Mouse (Mus musculus): Measurements from ENCODE around the gene Phactr2. TPM values are rescaled to one million over a fixed set of nuclear protein-coding genes. Genes with fewer than 3 reads are reported as not detected.

Phactr2 gene
- total and polyA plus RNA-seq, 3 experiments: 0.08 to 0.49 (median 0.31) TPM

DNA sequence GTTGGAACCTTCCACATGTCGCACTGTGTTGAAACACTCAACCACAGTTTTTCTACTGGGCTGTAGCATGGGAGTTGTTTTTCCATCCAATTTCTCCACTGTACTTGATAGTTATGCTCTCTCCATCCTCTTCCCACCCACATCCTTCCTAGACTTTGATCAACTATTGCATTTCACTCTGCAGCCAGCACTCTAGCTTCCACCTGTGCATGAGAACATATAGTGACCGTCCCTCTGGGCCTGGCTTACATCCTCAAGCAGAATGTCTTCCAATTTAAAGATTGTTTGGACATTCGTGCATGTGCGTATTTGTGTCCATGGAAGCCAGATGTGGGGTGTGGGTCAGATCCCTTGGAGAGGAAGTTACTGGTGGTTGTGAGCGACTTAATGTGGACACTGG lies 114.4 kb downstream of the Phactr2 start:
- Histone ChIP-seq H3K4me3 (replicated peaks in 1 of 3; ENCODE audit: low read depth in 2 of 3, low read length in 2 of 3, poor library complexity in 1 of 3) (no peak overlapping the region), H3K4me1 (ENCODE audit: control insufficient read depth in 1 of 2, insufficient read depth in 2 of 2) (no peaks in the 10 kb centered on the region; a peak in 1 of 4 replicates), H3K4me2 (ENCODE audit: insufficient read depth, low read depth, poor library complexity, severe bottlenecking) (no peak overlapping the region), H3K27ac (ENCODE audit: insufficient read depth, low read depth) (no peak overlapping the region), H3K79me2 (replicated peaks; ENCODE audit: control insufficient read depth, extremely low read depth, insufficient read depth, poor library complexity, severe bottlenecking) (no peaks in the 10 kb centered on the region), H3K9me3 (replicated peaks; ENCODE audit: low read length) (no peaks in the 10 kb centered on the region), H3K36me3 (replicated peaks in 1 of 2; ENCODE audit: control insufficient read depth in 1 of 2, insufficient read depth in 1 of 2, low read length in 1 of 2) (no peaks in the 10 kb centered on the region), H3K9ac (ENCODE audit: insufficient read depth, low read depth) (no peak overlapping the region), H3K27me3 (replicated peaks) (no peaks in the 10 kb centered on the region)
- dilution Hi-C loops (cut with MboI; ENCODE audit: extremely low pct_ligation_motif_present, extremely low pct_unique_long_range_greater_than_20kb, low sequenced_read_pairs): no loop called here
- DNase-seq (ENCODE audit: extremely low read depth): no peak
- TF ChIP-seq BHLHE40 (IDR thresholded peaks at IDR 0.05; ENCODE audit: low read depth, low read length) (no peak), MYC (IDR thresholded peaks at IDR 0.05; ENCODE audit: low read depth, low read length) (no peak), KAT2A (IDR thresholded peaks at IDR 0.05; ENCODE audit: insufficient replicate concordance, low read length) (no peak), HCFC1 (IDR thresholded peaks at IDR 0.05; ENCODE audit: low read depth, low read length) (no peak), ZKSCAN1 (IDR thresholded peaks at IDR 0.05; ENCODE audit: borderline replicate concordance, low read depth, low read length) (no peak), IRF4 (IDR thresholded peaks at IDR 0.05; ENCODE audit: low read depth, low read length) (no peak), CHD2 (IDR thresholded peaks at IDR 0.05; ENCODE audit: low read length) (no peak), USF1 (IDR thresholded peaks at IDR 0.05; ENCODE audit: low read depth, low read length) (no peak), MAFK (IDR thresholded peaks at IDR 0.05; ENCODE audit: insufficient replicate concordance, low read length) (no peak), POLR2A (IDR thresholded peaks at IDR 0.05; ENCODE audit: low read depth, low read length) (no peak), SIN3A (IDR thresholded peaks at IDR 0.05; ENCODE audit: low read length) (no peak), CHD1 (IDR thresholded peaks at IDR 0.05; ENCODE audit: low read depth, low read length) (no peak), ELF1 (IDR thresholded peaks at IDR 0.05; ENCODE audit: low read depth, low read length) (no peak), RCOR1 (conservative IDR thresholded peaks at IDR 0.05; ENCODE audit: low read depth, low read length) (no peak), MAX (IDR thresholded peaks at IDR 0.05; ENCODE audit: low read length) (no peak), PAX5 (IDR thresholded peaks at IDR 0.05; ENCODE audit: low read length) (no peak), CTCF (conservative IDR thresholded peaks at IDR 0.05 in 1 of 2, IDR thresholded peaks at IDR 0.05 in 1 of 2; ENCODE audit: low read depth in 2 of 2, low read length in 2 of 2) (no peak), JUN (IDR thresholded peaks at IDR 0.05; ENCODE audit: insufficient read depth, low read depth, low read length) (no peak)
- in situ Hi-C loops (cut with MboI; ENCODE audit: low pct_ligation_motif_present, low pct_unique_long_range_greater_than_20kb, low sequenced_read_pairs): no loop called here

DNA sequence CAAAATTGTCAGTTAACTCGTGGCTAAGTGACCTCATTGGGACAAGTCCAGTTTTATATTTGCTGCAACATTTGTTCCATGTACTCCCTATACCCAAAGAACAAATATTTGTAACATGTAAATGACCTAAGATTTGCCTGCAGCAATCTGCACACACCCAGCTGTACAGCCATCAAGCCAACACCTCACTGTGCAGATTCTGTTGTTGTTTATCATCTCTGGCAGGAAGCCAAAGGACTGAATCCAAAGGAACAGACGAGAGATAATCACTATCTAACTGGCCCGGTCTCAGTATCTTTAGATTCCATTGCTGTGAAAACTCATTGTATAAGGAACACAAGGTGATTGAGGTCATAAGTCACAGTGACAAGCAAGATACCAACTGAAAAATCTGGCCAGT lies 115.5 kb downstream of the Phactr2 start:
- Histone ChIP-seq H3K9me3 (replicated peaks; ENCODE audit: low read length) (no peaks in the 10 kb centered on the region), H3K4me1 (ENCODE audit: control insufficient read depth in 1 of 2, insufficient read depth in 2 of 2) (no peaks in the 10 kb centered on the region), H3K9ac (ENCODE audit: insufficient read depth, low read depth) (no peak overlapping the region), H3K4me3 (replicated peaks in 1 of 3; ENCODE audit: low read depth in 2 of 3, low read length in 2 of 3, poor library complexity in 1 of 3) (no peak overlapping the region), H3K4me2 (ENCODE audit: insufficient read depth, low read depth, poor library complexity, severe bottlenecking) (no peak overlapping the region), H3K27me3 (replicated peaks) (no peaks in the 10 kb centered on the region), H3K27ac (ENCODE audit: insufficient read depth, low read depth) (no peak overlapping the region), H3K36me3 (replicated peaks in 1 of 2; ENCODE audit: control insufficient read depth in 1 of 2, insufficient read depth in 1 of 2, low read length in 1 of 2) (no peaks in the 10 kb centered on the region), H3K79me2 (replicated peaks; ENCODE audit: control insufficient read depth, extremely low read depth, insufficient read depth, poor library complexity, severe bottlenecking) (no peaks in the 10 kb centered on the region)
- no peak for TF ChIP-seq NELFE (IDR thresholded peaks at IDR 0.05; ENCODE audit: low read depth, low read length)
- no peak for TF ChIP-seq SIN3A (IDR thresholded peaks at IDR 0.05; ENCODE audit: low read length)
- TF ChIP-seq RAD21 (IDR thresholded peaks at IDR 0.05; ENCODE audit: low read depth, low read length): no peak
- DNase-seq (ENCODE audit: extremely low read depth): no peak
- dilution Hi-C loops (cut with MboI; ENCODE audit: extremely low pct_ligation_motif_present, extremely low pct_unique_long_range_greater_than_20kb, low sequenced_read_pairs): no loop called here
- in situ Hi-C loops (cut with MboI; ENCODE audit: low pct_ligation_motif_present, low pct_unique_long_range_greater_than_20kb, low sequenced_read_pairs): no loop called here
